Mouse (Mus musculus): Measurements from ENCODE around the gene Cyb5r1. TPM values are rescaled to one million over a fixed set of nuclear protein-coding genes. Genes with fewer than 3 reads are reported as not detected.

The Cyb5r1 gene
- polyA plus RNA-seq, 1 experiment: 23.0 TPM

- TF ChIP-seq CTCF (IDR thresholded peaks at IDR 0.05; ENCODE audit: borderline replicate concordance, insufficient read depth, low read depth, low read length) (no peak), POLR2A (IDR thresholded peaks at IDR 0.05; ENCODE audit: borderline replicate concordance, insufficient read depth, low read length) (peak; percentile 68; the same call in 1 of the 2 replicates)
- Histone ChIP-seq H3K27me3 (ENCODE audit: control insufficient read depth, insufficient read depth, low read length) (no peaks in the 10 kb centered on the region), H3K4me1 (ENCODE audit: control insufficient read depth, insufficient read depth, low read length) (peaks cover 5% of the 10 kb centered on the region; the same call in 1 of the 2 replicates), H3K4me3 (replicated peaks; ENCODE audit: insufficient read depth, low read depth, low read length) (peak within 1 kb of the TSS; percentile 81), H3K27ac (ENCODE audit: insufficient read depth, low read length) (peak within 1 kb of the TSS; percentile 64)
- WGBS: 1% methylated on average over 59 of the region's 77 CpGs
- peak; percentile 98 to 99 for DNase-seq
Observed at GRCm38 (mm10) chr1:134415168-134415831, 9.9 kb downstream of the Cyb5r1 start, which contains the start of gene Adipor1. Gene Adipor1, plus strand, starts transcription at chr1:134415378.

- Histone ChIP-seq H3K27ac (ENCODE audit: insufficient read depth, low read length) (no peak overlapping the region), H3K4me1 (ENCODE audit: control insufficient read depth, insufficient read depth, low read length) (peaks cover 9% of the 10 kb centered on the region; the same call in 1 of the 2 replicates), H3K4me3 (replicated peaks; ENCODE audit: insufficient read depth, low read depth, low read length) (no peak overlapping the region), H3K27me3 (ENCODE audit: control insufficient read depth, insufficient read depth, low read length) (no peaks in the 10 kb centered on the region)
- 67% methylated on average over 2 of the region's 2 CpGs for WGBS
- no peak for TF ChIP-seq CTCF (IDR thresholded peaks at IDR 0.05; ENCODE audit: borderline replicate concordance, insufficient read depth, low read depth, low read length)
- TF ChIP-seq POLR2A (IDR thresholded peaks at IDR 0.05; ENCODE audit: borderline replicate concordance, insufficient read depth, low read length): no peak
- no peak for DNase-seq
Observed at GRCm38 (mm10) chr1:134418414-134418975, 13.1 kb downstream of the Cyb5r1 start.

DNA sequence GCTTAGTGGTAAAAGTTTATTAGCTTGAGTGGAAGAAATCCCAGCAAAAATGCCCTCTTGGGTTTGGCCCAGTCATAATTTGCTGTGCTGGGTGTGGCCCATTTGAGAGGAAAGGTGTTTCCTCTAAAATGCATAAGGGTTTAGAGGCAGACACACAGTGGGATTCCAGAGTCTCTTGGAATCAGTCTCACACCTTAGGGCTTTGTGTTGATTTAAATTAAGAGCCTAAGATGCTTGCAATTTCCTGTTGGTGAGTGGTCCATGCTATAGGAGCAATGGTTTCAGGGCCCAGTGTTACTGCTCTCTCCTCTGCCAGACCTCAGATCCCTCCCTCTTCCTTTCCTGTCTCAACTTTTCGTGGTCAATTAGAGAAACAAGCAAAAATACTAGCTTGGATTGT is 13.8 kb downstream of the Cyb5r1 start:
- peaks cover 8% of the 10 kb centered on the region; the same call in 1 of the 2 replicates for H3K4me1 ChIP-seq (ENCODE audit: control insufficient read depth, insufficient read depth, low read length)

DNA sequence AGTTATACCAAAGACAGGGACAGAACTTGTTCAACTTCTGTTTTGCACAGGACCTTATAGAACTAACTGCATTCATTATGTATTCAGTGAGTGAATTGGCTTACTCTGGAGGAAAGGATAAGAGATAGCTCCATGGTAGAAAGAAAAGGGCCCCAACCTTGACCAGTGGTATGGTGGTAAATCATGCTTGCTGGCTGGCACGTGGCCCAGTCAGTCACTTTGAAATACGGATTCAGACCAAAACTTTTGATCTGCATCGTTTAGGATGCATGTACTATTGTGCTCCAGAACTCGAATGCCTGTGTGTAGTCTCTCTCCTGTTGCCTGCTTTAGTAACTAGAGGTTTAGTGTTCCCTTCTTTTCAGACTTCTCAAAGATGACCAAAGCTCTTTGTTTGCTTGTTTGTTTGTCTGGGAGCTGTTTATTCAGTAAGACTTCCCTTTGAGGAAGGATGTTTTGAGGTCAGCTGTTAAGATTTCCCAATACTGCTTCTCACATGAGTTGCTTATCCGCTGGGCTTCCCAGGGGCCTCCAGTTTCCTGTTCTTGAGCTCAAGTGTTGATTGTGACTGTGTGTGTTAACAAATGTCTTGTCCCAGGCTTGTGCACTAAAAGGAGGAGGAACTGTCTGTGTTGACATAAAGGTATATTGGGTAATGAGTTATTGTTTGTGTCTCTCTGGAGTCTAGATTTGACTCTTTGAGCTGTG is 14.5 kb downstream of the Cyb5r1 start:
- WGBS: 41% methylated on average over 5 of the region's 5 CpGs
- Histone ChIP-seq H3K4me1 (ENCODE audit: control insufficient read depth, insufficient read depth, low read length) (peaks cover 6% of the 10 kb centered on the region; the same call in 1 of the 2 replicates), H3K27me3 (ENCODE audit: control insufficient read depth, insufficient read depth, low read length) (no peaks in the 10 kb centered on the region), H3K4me3 (replicated peaks; ENCODE audit: insufficient read depth, low read depth, low read length) (no peak overlapping the region), H3K27ac (ENCODE audit: insufficient read depth, low read length) (no peak overlapping the region)
- no peak for DNase-seq
- TF ChIP-seq POLR2A (IDR thresholded peaks at IDR 0.05; ENCODE audit: borderline replicate concordance, insufficient read depth, low read length) (no peak), CTCF (IDR thresholded peaks at IDR 0.05; ENCODE audit: borderline replicate concordance, insufficient read depth, low read depth, low read length) (no peak)

More for the DNA sequence above, 13.8 kb downstream of the Cyb5r1 start:
- H3K27ac ChIP-seq (ENCODE audit: insufficient read depth, low read length): no peak overlapping the region
- WGBS: 71% methylated on average over 1 of the region's 1 CpGs
- H3K4me3 ChIP-seq (replicated peaks; ENCODE audit: insufficient read depth, low read depth, low read length): no peak overlapping the region
- no peaks in the 10 kb centered on the region for H3K27me3 ChIP-seq (ENCODE audit: control insufficient read depth, insufficient read depth, low read length)
- DNase-seq: no peak
- TF ChIP-seq CTCF (IDR thresholded peaks at IDR 0.05; ENCODE audit: borderline replicate concordance, insufficient read depth, low read depth, low read length): no peak
- TF ChIP-seq POLR2A (IDR thresholded peaks at IDR 0.05; ENCODE audit: borderline replicate concordance, insufficient read depth, low read length): no peak

- TF ChIP-seq POLR2A (IDR thresholded peaks at IDR 0.05; ENCODE audit: borderline replicate concordance, insufficient read depth, low read length): no peak
- no peak for TF ChIP-seq CTCF (IDR thresholded peaks at IDR 0.05; ENCODE audit: borderline replicate concordance, insufficient read depth, low read depth, low read length)
- peaks cover 6% of the 10 kb centered on the region; the same call in 1 of the 2 replicates for H3K4me1 ChIP-seq (ENCODE audit: control insufficient read depth, insufficient read depth, low read length)
- H3K4me3 ChIP-seq (replicated peaks; ENCODE audit: insufficient read depth, low read depth, low read length): no peak overlapping the region
- DNase-seq: no peak
- WGBS: 67% methylated on average over 10 of the region's 10 CpGs
- H3K27ac ChIP-seq (ENCODE audit: insufficient read depth, low read length): no peak overlapping the region
- H3K27me3 ChIP-seq (ENCODE audit: control insufficient read depth, insufficient read depth, low read length): no peaks in the 10 kb centered on the region
Observed at GRCm38 (mm10) chr1:134423911-134424310, 18.6 kb downstream of the Cyb5r1 start.

DNA sequence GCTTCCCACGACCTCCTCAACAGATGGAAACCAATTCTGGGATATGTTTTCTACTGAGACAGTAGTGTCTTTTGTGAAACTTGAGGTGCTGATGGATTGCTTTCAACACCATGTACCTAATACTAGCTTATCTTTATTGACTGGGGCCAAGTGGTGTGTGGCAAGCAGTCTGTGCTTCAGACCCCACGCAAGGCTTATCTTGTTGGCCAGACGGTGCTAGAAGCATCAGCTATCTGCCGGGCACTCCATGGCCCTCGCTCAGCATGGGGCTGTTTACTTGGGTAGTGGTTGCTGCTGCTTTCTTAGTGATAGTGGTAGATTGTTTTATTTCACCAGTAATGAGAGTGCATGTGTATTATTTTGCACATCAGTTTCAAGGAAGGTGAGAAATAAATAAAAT is 20.9 kb downstream of the Cyb5r1 start:
- Histone ChIP-seq H3K4me3 (replicated peaks; ENCODE audit: insufficient read depth, low read depth, low read length) (no peak overlapping the region), H3K27ac (ENCODE audit: insufficient read depth, low read length) (no peak overlapping the region), H3K27me3 (ENCODE audit: control insufficient read depth, insufficient read depth, low read length) (no peaks in the 10 kb centered on the region), H3K4me1 (ENCODE audit: control insufficient read depth, insufficient read depth, low read length) (no peaks in the 10 kb centered on the region)
- WGBS: 77% methylated on average over 5 of the region's 5 CpGs
- TF ChIP-seq POLR2A (IDR thresholded peaks at IDR 0.05; ENCODE audit: borderline replicate concordance, insufficient read depth, low read length) (no peak), CTCF (IDR thresholded peaks at IDR 0.05; ENCODE audit: borderline replicate concordance, insufficient read depth, low read depth, low read length) (no peak)
- DNase-seq: no peak

DNA sequence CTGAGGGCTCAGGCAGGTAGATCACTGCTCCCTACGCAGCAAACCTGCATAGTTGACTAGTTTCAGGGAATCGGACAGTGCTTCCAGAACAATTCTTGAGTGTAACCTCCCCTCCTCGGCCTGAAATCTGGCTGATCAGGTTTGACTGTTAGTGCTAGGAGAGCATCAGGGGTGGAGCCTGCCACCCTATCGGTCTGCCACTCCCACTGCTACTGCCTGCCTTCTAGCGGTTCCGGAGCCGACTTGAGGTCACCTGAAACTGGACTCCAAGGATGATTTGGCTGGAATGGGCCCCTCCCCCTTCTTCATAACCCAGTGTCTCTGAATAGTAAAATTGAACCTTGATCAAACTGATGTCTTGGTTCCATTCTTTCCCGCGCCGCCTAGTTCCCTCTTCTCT is 27.6 kb downstream of the Cyb5r1 start:
- TF ChIP-seq POLR2A (IDR thresholded peaks at IDR 0.05; ENCODE audit: borderline replicate concordance, insufficient read depth, low read length) (no peak), CTCF (IDR thresholded peaks at IDR 0.05; ENCODE audit: borderline replicate concordance, insufficient read depth, low read depth, low read length) (no peak)
- Histone ChIP-seq H3K27ac (ENCODE audit: insufficient read depth, low read length) (no peak overlapping the region), H3K27me3 (ENCODE audit: control insufficient read depth, insufficient read depth, low read length) (no peaks in the 10 kb centered on the region), H3K4me1 (ENCODE audit: control insufficient read depth, insufficient read depth, low read length) (no peaks in the 10 kb centered on the region), H3K4me3 (replicated peaks; ENCODE audit: insufficient read depth, low read depth, low read length) (no peak overlapping the region)
- no peak for DNase-seq
- 86% methylated on average over 10 of the region's 10 CpGs for WGBS

Data from cerebellum, adult 2 months (tissue).